Mouse (Mus musculus) MEL (cell line): Measurements from ENCODE around the gene Ptprh. TPM values are rescaled to one million over a fixed set of nuclear protein-coding genes. Genes with fewer than 3 reads are reported as not detected.
A peak's percentile ranks its signal among the peaks of the same experiment; 100 is the strongest.
"Not testable (repeated sequence)": the region's sequence is repeated elsewhere in the genome, so short reads cannot be mapped to it uniquely, and the experiment has no call there.

ENCODE experiments used
- DNase-seq: peaks from one replicate; pipeline ENCODE4 v3.0.0; 2011; ENCODE audit warnings: low read depth, low spot score
- H3K27ac ChIP-seq: 2 replicates; pipeline ENCODE4 v1.5.1; 2012; ENCODE audit warnings: low read depth, mild to moderate bottlenecking, control low read depth, low read length, moderate library complexity; ENCODE audit not compliant: control insufficient read depth
- H3K27me3 ChIP-seq, 2 experiments: fragments of 150-350 bp in 1 of 2; sonication (generic) in 1 of 2; 2 replicates each; pipeline ENCODE4 v1.6.1; 2012; ENCODE audit warnings: low read length in 2 of 2, mild to moderate bottlenecking in 2 of 2, improper control_type of control experiment in 1 of 2, moderate library complexity in 1 of 2; ENCODE audit not compliant: insufficient read depth in 2 of 2, control insufficient read depth in 1 of 2
- H3K36me3 ChIP-seq, 2 experiments: 2 replicates each; pipeline ENCODE4 v1.6.1; 2012 to 2014; ENCODE audit warnings: low read length in 2 of 2, improper control_type of control experiment in 1 of 2, inconsistent platforms in 1 of 2, mild to moderate bottlenecking in 1 of 2; ENCODE audit not compliant: insufficient read depth in 2 of 2, control insufficient read depth in 1 of 2
- H3K4me1 ChIP-seq, 2 experiments: fragments of 150-350 bp in 1 of 2; sonication (generic) in 1 of 2; 2 replicates each; pipeline ENCODE4 v1.6.1; 2012; ENCODE audit warnings: low read length in 2 of 2, improper control_type of control experiment in 1 of 2, mild to moderate bottlenecking in 1 of 2; ENCODE audit not compliant: insufficient read depth in 2 of 2, control insufficient read depth in 1 of 2
- H3K4me3 ChIP-seq, 2 experiments: fragments of 150-350 bp in 1 of 2; sonication (generic) in 1 of 2; 2 replicates each; pipeline ENCODE4 v1.5.1; 2012; ENCODE audit warnings: low read depth in 2 of 2, low read length in 2 of 2, mild to moderate bottlenecking in 2 of 2, moderate library complexity in 2 of 2, control low read depth in 1 of 2, improper control_type of control experiment in 1 of 2; ENCODE audit not compliant: control insufficient read depth in 1 of 2, insufficient read depth in 1 of 2
- H3K79me2 ChIP-seq: 2 replicates; pipeline ENCODE4 v1.6.1; 2012; ENCODE audit warnings: mild to moderate bottlenecking, low read length, moderate library complexity; ENCODE audit not compliant: control insufficient read depth, poor library complexity, insufficient read depth
- H3K9ac ChIP-seq: 2 replicates; pipeline ENCODE4 v1.6.1; 2012; ENCODE audit warnings: low read depth, mild to moderate bottlenecking, control low read depth, low read length, moderate library complexity; ENCODE audit not compliant: control insufficient read depth, poor library complexity, severe bottlenecking
- H3K9me3 ChIP-seq: fragments of 150-350 bp; sonication (generic); replicated peaks from 2 replicates; pipeline ENCODE4 v1.6.1; 2012; ENCODE audit warnings: mild to moderate bottlenecking, low read length, improper control_type of control experiment, moderate library complexity; ENCODE audit not compliant: insufficient read depth
- ETS1 ChIP-seq: IDR thresholded peaks from 2 replicates; pipeline ENCODE4 v1.6.1; 2012; ENCODE audit warnings: low read depth, mild to moderate bottlenecking, inconsistent platforms, low read length, improper control_type of control experiment, moderate library complexity
- GABPA ChIP-seq: IDR thresholded peaks from 2 replicates; pipeline ENCODE4 v1.6.1; 2012; ENCODE audit warnings: low read depth, mild to moderate bottlenecking, inconsistent platforms, low read length, improper control_type of control experiment, moderate library complexity
- GATA1 ChIP-seq: IDR thresholded peaks from 2 replicates; pipeline ENCODE4 v1.6.1; 2011; ENCODE audit warnings: low read depth, low read length, improper control_type of control experiment
- HCFC1 ChIP-seq: IDR thresholded peaks from 2 replicates; pipeline ENCODE4 v1.6.1; 2012; ENCODE audit warnings: low read depth, mild to moderate bottlenecking, inconsistent platforms, low read length, improper control_type of control experiment, moderate library complexity
- JUND ChIP-seq: IDR thresholded peaks from 2 replicates; pipeline ENCODE4 v1.6.1; 2011; ENCODE audit warnings: low read depth, mild to moderate bottlenecking, improper control_type of control experiment, low read length
- MAFK ChIP-seq: IDR thresholded peaks from 2 replicates; pipeline ENCODE4 v1.6.1; 2011; ENCODE audit warnings: low read depth, mild to moderate bottlenecking, low read length, improper control_type of control experiment, borderline replicate concordance
- MAX ChIP-seq: IDR thresholded peaks from 2 replicates; pipeline ENCODE4 v1.6.1; 2011; ENCODE audit warnings: low read length, improper control_type of control experiment
- MAZ ChIP-seq: IDR thresholded peaks from 2 replicates; pipeline ENCODE4 v1.6.1; 2012; ENCODE audit warnings: low read depth, mild to moderate bottlenecking, inconsistent platforms, low read length, improper control_type of control experiment
- MEF2A ChIP-seq: IDR thresholded peaks from 2 replicates; pipeline ENCODE4 v1.6.1; 2014; ENCODE audit warnings: low read depth, mild to moderate bottlenecking, inconsistent platforms, low read length, improper control_type of control experiment; ENCODE audit not compliant: poor library complexity, insufficient replicate concordance, severe bottlenecking; ENCODE audit errors: extremely low read depth
- MYC ChIP-seq: IDR thresholded peaks from 2 replicates; pipeline ENCODE4 v1.6.1; 2011; ENCODE audit warnings: low read depth, mild to moderate bottlenecking, low read length, improper control_type of control experiment, moderate library complexity
- NELFE ChIP-seq: IDR thresholded peaks from 2 replicates; pipeline ENCODE4 v1.6.1; 2011; ENCODE audit warnings: low read depth, low read length, improper control_type of control experiment
- POLR2A ChIP-seq, 2 experiments: IDR thresholded peaks; 2 replicates each; pipeline ENCODE4 v1.6.1; 2011 to 2012; ENCODE audit warnings: low read length in 2 of 2, mild to moderate bottlenecking in 2 of 2, control low read depth in 1 of 2, improper control_type of control experiment in 1 of 2, low read depth in 1 of 2, moderate library complexity in 1 of 2; ENCODE audit not compliant: control insufficient read depth in 1 of 2, insufficient read depth in 1 of 2, poor library complexity in 1 of 2
- RAD21 ChIP-seq: IDR thresholded peaks from 2 replicates; pipeline ENCODE4 v1.6.1; 2011; ENCODE audit warnings: mild to moderate bottlenecking, low read depth, low read length, improper control_type of control experiment
- TAL1 ChIP-seq: IDR thresholded peaks from 2 replicates; pipeline ENCODE4 v1.6.1; 2012; ENCODE audit warnings: mild to moderate bottlenecking, inconsistent platforms, low read length, moderate library complexity, mixed read lengths
- UBTF ChIP-seq: IDR thresholded peaks from 2 replicates; pipeline ENCODE4 v1.6.1; 2012; ENCODE audit warnings: low read depth, mild to moderate bottlenecking, inconsistent platforms, low read length, improper control_type of control experiment, moderate library complexity, borderline replicate concordance; ENCODE audit not compliant: insufficient read depth
- USF2 ChIP-seq, 2 experiments: IDR thresholded peaks; 2 replicates each; pipeline ENCODE4 v1.6.1; 2011 to 2012; ENCODE audit warnings: improper control_type of control experiment in 2 of 2, low read length in 2 of 2, borderline replicate concordance in 1 of 2, inconsistent platforms in 1 of 2, low read depth in 1 of 2, mild to moderate bottlenecking in 1 of 2; ENCODE audit not compliant: insufficient read depth in 1 of 2
- ZKSCAN1 ChIP-seq: IDR thresholded peaks from 2 replicates; pipeline ENCODE4 v1.6.1; 2012; ENCODE audit warnings: low read depth, mild to moderate bottlenecking, inconsistent platforms, low read length, improper control_type of control experiment, moderate library complexity
- ZMIZ1 ChIP-seq: IDR thresholded peaks from 2 replicates; pipeline ENCODE4 v1.6.1; 2012; ENCODE audit warnings: low read depth, mild to moderate bottlenecking, inconsistent platforms, low read length, improper control_type of control experiment, moderate library complexity
- polyA plus RNA-seq, 2 experiments: library from polyadenylated mRNA; stranded (reverse) in 1 of 2; unstranded in 1 of 2; fragments of >175 nt in 1 of 2; fragments of >200 nt in 1 of 2; gene quantifications; 2 replicates each; pipeline versions ENCODE4 v1.2.1 to v1.2.4; 2012; ENCODE audit warnings: low replicate concordance in 2 of 2, low read depth in 1 of 2; ENCODE audit not compliant: insufficient read length in 2 of 2, insufficient read depth in 1 of 2, missing spikeins in 1 of 2
- total RNA-seq: library from RNA; depleted of rRNA; stranded (reverse); fragments of 300-350 nt; gene quantifications from 2 replicates; pipeline ENCODE4 v1.2.3, GENCODE M21; 2012

Ptprh gene
- total and polyA plus RNA-seq, 3 experiments: not detected

DNA sequence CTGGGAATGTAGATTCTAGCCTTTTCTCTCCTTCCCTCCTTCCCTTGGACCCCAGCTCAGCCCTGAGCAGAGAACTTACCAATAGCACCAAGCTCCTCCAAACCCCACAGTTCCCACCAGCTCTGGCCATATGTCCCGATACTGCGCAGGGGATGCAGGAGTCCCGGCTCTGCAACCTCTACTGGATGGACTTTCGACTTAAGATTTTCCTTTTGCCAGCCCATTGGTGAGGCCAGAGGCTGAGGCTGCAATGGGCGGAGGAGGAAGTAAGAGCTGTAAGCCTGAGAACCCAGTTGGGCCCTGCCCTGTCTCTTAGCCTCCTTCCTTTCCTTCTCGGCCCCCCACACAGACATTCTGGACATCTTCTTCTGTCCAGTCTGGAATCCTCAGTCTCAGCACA lies 872 bp downstream of the Ptprh start:
- Histone ChIP-seq H3K9me3 (no peaks in the 10 kb centered on the region), H3K27ac (no peak overlapping the region), H3K4me3 (no peak overlapping the region), H3K36me3 (no peaks in the 10 kb centered on the region), H3K27me3 (no peaks in the 10 kb centered on the region), H3K4me1 (no peaks in the 10 kb centered on the region), H3K9ac (no peak overlapping the region), H3K79me2 (no peaks in the 10 kb centered on the region)
- no peak for TF ChIP-seq NELFE
- TF ChIP-seq ETS1: no peak
- TF ChIP-seq USF2 (IDR thresholded peaks at IDR 0.05; ENCODE audit: borderline replicate concordance in 1 of 2, insufficient read depth in 1 of 2, low read depth in 1 of 2, low read length in 2 of 2): no peak
- no peak for TF ChIP-seq MAX
- no peak for TF ChIP-seq MAZ
- no peak for TF ChIP-seq MEF2A
- TF ChIP-seq TAL1: no peak
- TF ChIP-seq GABPA: no peak
- TF ChIP-seq ZKSCAN1: no peak
- no peak for TF ChIP-seq POLR2A (IDR thresholded peaks at IDR 0.05; ENCODE audit: control insufficient read depth in 1 of 2, insufficient read depth in 1 of 2, low read depth in 1 of 2, low read length in 2 of 2, poor library complexity in 1 of 2)
- TF ChIP-seq HCFC1: no peak
- no peak for TF ChIP-seq MYC
- no peak for TF ChIP-seq GATA1
- no peak for TF ChIP-seq ZMIZ1
- no peak for TF ChIP-seq UBTF
- TF ChIP-seq RAD21: no peak
- TF ChIP-seq MAFK: no peak
- TF ChIP-seq JUND: no peak
- no peak for DNase-seq

DNA sequence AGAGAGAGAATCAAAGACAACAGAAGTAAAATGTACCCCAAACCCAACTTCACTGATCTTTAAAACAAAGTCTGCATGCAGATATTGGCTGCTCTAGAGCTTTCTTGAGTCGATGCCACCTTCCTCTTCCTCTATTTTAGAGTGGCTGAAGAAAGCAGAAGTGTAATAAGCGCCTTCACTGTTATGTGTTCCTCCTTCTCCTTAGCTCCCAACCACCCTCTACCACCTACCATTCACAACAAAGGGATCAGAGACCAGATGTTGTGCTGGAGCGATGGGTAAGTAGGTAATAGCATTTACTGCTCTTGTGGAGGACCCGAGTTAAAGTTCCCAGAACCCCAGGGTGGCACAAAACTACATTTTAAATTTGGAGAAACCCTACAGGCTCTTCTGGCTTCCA lies 6.8 kb downstream of the Ptprh start:
- H3K9me3 ChIP-seq, H3K4me3 ChIP-seq, H3K79me2 ChIP-seq, H3K27me3 ChIP-seq, H3K4me1 ChIP-seq, H3K27ac ChIP-seq, H3K9ac ChIP-seq, H3K36me3 ChIP-seq: not testable (repeated sequence)
- DNase-seq: peak; percentile 40

DNA sequence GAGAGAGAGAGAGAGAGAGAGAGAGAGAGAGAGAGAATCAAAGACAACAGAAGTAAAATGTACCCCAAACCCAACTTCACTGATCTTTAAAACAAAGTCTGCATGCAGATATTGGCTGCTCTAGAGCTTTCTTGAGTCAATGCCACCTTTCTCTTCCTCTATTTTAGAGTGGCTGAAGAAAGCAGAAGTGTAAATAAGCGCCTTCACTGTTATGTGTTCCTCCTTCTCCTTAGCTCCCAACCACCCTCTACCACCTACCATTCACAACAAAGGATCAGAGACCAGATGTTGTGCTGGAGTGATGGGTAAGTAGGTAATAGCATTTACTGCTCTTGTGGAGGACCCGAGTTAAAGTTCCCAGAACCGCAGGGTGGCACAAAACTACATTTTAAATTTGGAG lies 22.4 kb downstream of the Ptprh start:
- H3K9ac ChIP-seq, H3K4me3 ChIP-seq, H3K79me2 ChIP-seq, H3K27ac ChIP-seq, H3K27me3 ChIP-seq, H3K4me1 ChIP-seq, DNase-seq, H3K36me3 ChIP-seq, H3K9me3 ChIP-seq: not testable (repeated sequence)

DNA sequence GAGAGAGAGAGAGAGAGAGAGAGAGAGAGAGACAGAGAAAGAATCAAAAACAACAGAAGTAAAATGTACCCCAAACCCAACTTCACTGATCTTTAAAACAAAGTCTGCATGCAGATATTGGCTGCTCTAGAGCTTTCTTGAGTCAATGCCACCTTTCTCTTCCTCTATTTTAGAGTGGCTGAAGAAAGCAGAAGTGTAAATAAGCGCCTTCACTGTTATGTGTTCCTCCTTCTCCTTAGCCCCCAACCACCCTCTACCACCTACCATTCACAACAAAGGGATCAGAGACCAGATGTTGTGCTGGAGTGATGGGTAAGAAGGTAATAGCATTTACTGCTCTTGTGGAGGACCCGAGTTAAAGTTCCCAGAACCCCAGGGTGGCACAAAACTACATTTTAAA lies 31.5 kb downstream of the Ptprh start:
- H3K9me3 ChIP-seq, DNase-seq, H3K27ac ChIP-seq, H3K9ac ChIP-seq, H3K4me1 ChIP-seq, H3K27me3 ChIP-seq, H3K79me2 ChIP-seq, H3K36me3 ChIP-seq, H3K4me3 ChIP-seq: not testable (repeated sequence)
